Mouse (Mus musculus): ENCODE measurements around the gene Psmb9.
A peak's percentile ranks its signal among the peaks of the same experiment; 100 is the strongest.

The Psmb9 gene

GRCm38 (mm10) chr17:34205746-34206176 lies 18.2 kb upstream of the Psmb9 start:
- peak; percentile 60 to 64 for DNase-seq (ENCODE audit: low spot score in 2 of 2)

- DNase-seq (ENCODE audit: low spot score in 2 of 2), result no peak
Observed at GRCm38 (mm10) chr17:34205021-34205745, 17.6 kb upstream of the Psmb9 start.

GRCm38 (mm10) chr17:34204303-34205010 lies 16.9 kb upstream of the Psmb9 start:
- peak; percentile 86 to 89 for DNase-seq (ENCODE audit: low spot score in 2 of 2)

- peak; percentile 38 to 48 for DNase-seq (ENCODE audit: low spot score in 2 of 2)
Observed at GRCm38 (mm10) chr17:34203444-34203843, 15.9 kb upstream of the Psmb9 start, which contains the start of gene Tap2. Gene Tap2 (plus strand): TSS chr17:34203527.

- no peak for DNase-seq (ENCODE audit: low spot score in 2 of 2)
Observed at GRCm38 (mm10) chr17:34202760-34203442, 15.3 kb upstream of the Psmb9 start.

GRCm38 (mm10) chr17:34201506-34202055 lies 14.0 kb upstream of the Psmb9 start:
- no peak for DNase-seq (ENCODE audit: low spot score in 2 of 2)

- DNase-seq (ENCODE audit: low spot score in 2 of 2), result no peak
Observed at GRCm38 (mm10) chr17:34200772-34201505, 13.4 kb upstream of the Psmb9 start.

GRCm38 (mm10) chr17:34200047-34200446 lies 12.5 kb upstream of the Psmb9 start:
- DNase-seq (ENCODE audit: low spot score in 2 of 2), result no peak

GRCm38 (mm10) chr17:34199050-34199619 lies 11.6 kb upstream of the Psmb9 start:
- DNase-seq (ENCODE audit: low spot score in 2 of 2), result no peak

GRCm38 (mm10) chr17:34198521-34198912 lies 11.0 kb upstream of the Psmb9 start:
- DNase-seq (ENCODE audit: low spot score in 2 of 2), result no peak

GRCm38 (mm10) chr17:34197904-34198520 lies 10.4 kb upstream of the Psmb9 start:
- peak; percentile 79 to 83 for DNase-seq (ENCODE audit: low spot score in 2 of 2)

GRCm38 (mm10) chr17:34196941-34197894 lies 9.7 kb upstream of the Psmb9 start, which contains the start of gene Psmb8:
Gene Psmb8 (plus strand): TSS chr17:34197721.
- DNase-seq (ENCODE audit: low spot score in 2 of 2), result peak; percentile 87 to 90

- DNase-seq (ENCODE audit: low spot score in 2 of 2), result peak; percentile 70 to 77
Observed at GRCm38 (mm10) chr17:34196491-34196890, 8.9 kb upstream of the Psmb9 start.

GRCm38 (mm10) chr17:34194723-34195122 lies 7.2 kb upstream of the Psmb9 start:
- DNase-seq (ENCODE audit: low spot score in 2 of 2), result no peak

GRCm38 (mm10) chr17:34193468-34193867 lies 5.9 kb upstream of the Psmb9 start:
- no peak for DNase-seq (ENCODE audit: low spot score in 2 of 2)

GRCm38 (mm10) chr17:34192852-34193251 lies 5.3 kb upstream of the Psmb9 start:
- no peak for DNase-seq (ENCODE audit: low spot score in 2 of 2)

GRCm38 (mm10) chr17:34188986-34189385 lies 1.4 kb upstream of the Psmb9 start:
- no peak for DNase-seq (ENCODE audit: low spot score in 2 of 2)

GRCm38 (mm10) chr17:34188010-34188409 lies 446 bp upstream of the Psmb9 start:
- DNase-seq (ENCODE audit: low spot score in 2 of 2), result peak in 1 of 2 experiments; percentile 22

- no peak for DNase-seq (ENCODE audit: low spot score in 2 of 2)
Observed at GRCm38 (mm10) chr17:34186885-34187260, 691 bp downstream of the Psmb9 start.

Data from natural killer cell, adult 2 months (primary cell).